Mouse (Mus musculus) forebrain, embryonic 10.5 days (tissue): ENCODE results near the gene Gm45902. TPM values are rescaled to one million over a fixed set of nuclear protein-coding genes. Genes with fewer than 3 reads are reported as not detected.

Experiments used
- DNase-seq: peaks from one replicate; pipeline ENCODE4 v3.0.0-alpha.2; 2017; ENCODE audit warnings: low spot score; ENCODE audit errors: extremely low spot score
- H3K27ac ChIP-seq: fragments of 300-500 bp; sonication (generic); 2 replicates; pipeline ENCODE4 v1.5.1; 2016; ENCODE audit warnings: mild to moderate bottlenecking
- H3K27me3 ChIP-seq: fragments of 300-500 bp; sonication (generic); 2 replicates; pipeline ENCODE4 v1.6.1; 2016; ENCODE audit warnings: mild to moderate bottlenecking; ENCODE audit not compliant: poor library complexity, severe bottlenecking
- H3K36me3 ChIP-seq: fragments of 300-500 bp; sonication (generic); replicated peaks from 2 replicates; pipeline ENCODE4 v1.6.1; 2016; ENCODE audit warnings: mild to moderate bottlenecking, moderate library complexity
- H3K4me1 ChIP-seq: fragments of 300-500 bp; sonication (generic); 2 replicates; pipeline ENCODE4 v1.6.1; 2016
- H3K4me3 ChIP-seq: fragments of 300-500 bp; sonication (generic); 2 replicates; pipeline ENCODE4 v1.5.1; 2016; ENCODE audit warnings: mild to moderate bottlenecking, moderate library complexity
- H3K9me3 ChIP-seq: fragments of 300-500 bp; sonication (generic); 2 replicates; pipeline ENCODE4 v1.6.1; 2016; ENCODE audit warnings: mild to moderate bottlenecking, moderate library complexity
- WGBS: fragments of 180-500 bp; shearing (Covaris S2); methylation state at CpG from one replicate; pipeline ENCODE4 v1.1.7; 2016; 5-methylcytosine and 5-hydroxymethylcytosine counted together
- polyA plus RNA-seq: library from polyadenylated mRNA; unstranded; fragments of >200 nt; fragmentation: Nextera tagmentation; extraction: Ambion mirVana; gene quantifications from 2 replicates; pipeline ENCODE4 v1.2.1, GENCODE M21; 2016

Gene Gm45902
- polyA plus RNA-seq, result 8.9 and 11.1 TPM in 2 replicates

DNA sequence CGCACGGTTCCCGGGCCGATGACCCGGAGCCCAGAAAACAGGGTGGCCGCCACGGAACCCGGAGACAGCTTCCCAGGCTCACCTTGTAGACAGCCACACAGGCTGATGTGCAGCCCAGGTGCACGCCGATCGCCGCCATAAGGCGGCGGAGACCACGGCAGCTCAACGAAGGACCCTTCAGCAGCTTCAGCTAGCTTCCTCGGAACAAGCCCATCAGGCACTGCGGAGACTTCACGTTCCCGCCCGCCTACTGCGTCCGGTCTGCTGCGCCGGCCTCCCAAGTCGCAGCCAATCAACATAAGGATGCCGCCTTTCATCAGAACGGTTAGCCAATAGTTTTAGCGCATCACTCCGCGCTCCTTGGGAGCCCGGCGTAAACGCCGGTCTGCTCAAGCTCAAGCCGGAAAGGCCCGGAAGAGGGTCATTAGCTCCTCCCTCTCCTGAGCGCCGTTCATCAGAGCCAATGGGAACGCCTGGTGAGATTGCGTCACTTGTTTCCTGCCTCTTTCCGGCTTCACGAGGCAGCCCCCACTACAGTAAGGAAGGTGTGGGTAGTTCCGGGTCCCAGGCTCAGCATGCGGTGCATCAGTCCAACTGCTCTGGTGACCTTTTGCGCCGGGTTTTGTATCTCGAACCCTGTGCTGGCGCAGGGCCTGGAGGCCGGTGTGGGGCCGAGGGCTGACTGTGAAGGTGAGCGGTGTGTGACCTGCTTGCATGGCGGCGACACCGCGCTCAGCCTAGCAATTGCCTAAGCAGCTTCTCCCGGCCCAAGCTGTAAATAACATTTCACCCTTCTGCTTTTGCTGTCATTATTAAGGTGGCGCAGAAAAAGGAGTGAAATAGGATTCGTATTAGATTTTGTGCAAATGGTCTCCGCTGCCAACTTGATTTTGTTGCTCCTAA lies at the start of gene Gm45902, which contains the start of the genes Hspa14 and Cdnf:
Gene Gm45902 (minus strand): TSS at position 239 of the 903 bp plus-strand sequence.
Gene Hspa14 (minus strand): TSS at position 263 of the 903 bp plus-strand sequence.
Gene Cdnf (plus strand): TSS at position 479 of the 903 bp plus-strand sequence.
- peaks cover 33% of the 10 kb centered on the region for H3K36me3 ChIP-seq
- no peaks in the 10 kb centered on the region for H3K27me3 ChIP-seq
- peaks cover 16% of the 10 kb centered on the region for H3K4me1 ChIP-seq
- WGBS, result under 1% methylated on average over 60 of the region's 60 CpGs
- H3K9me3 ChIP-seq, result no peaks in the 10 kb centered on the region
- DNase-seq, result peak; percentile 95
- peak within 1 kb of the TSS; percentile 85 for H3K4me3 ChIP-seq
- H3K27ac ChIP-seq, result peak within 1 kb of the TSS; percentile 92

DNA sequence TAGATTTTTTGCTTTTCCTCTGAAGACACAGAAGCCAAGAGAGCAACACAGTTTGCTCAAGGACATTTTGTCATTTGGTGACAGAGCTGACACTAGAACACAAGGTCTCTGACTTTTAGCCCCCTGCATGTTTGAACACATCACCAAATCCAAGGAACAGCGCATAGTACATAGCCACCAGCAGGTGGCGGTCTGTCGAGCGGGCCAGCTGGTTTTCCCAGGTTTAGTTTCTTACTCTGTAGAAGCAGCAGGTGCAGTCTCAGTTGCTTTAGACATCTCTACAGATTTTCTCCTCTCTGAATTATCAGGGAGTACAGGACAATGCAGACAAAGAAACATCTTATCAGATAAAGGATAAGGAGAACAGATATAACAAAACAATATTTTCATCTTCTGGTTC lies 34.0 kb upstream of the Gm45902 start:
- WGBS, result 2% methylated on average over 4 of the region's 4 CpGs
- Histone ChIP-seq H3K4me3 (no peak overlapping the region), H3K27ac (no peak overlapping the region), H3K36me3 (no peaks in the 10 kb centered on the region), H3K27me3 (no peaks in the 10 kb centered on the region), H3K9me3 (no peaks in the 10 kb centered on the region; the same call in 1 of the 2 replicates), H3K4me1 (no peaks in the 10 kb centered on the region)
- DNase-seq, result peak; percentile 53

DNA sequence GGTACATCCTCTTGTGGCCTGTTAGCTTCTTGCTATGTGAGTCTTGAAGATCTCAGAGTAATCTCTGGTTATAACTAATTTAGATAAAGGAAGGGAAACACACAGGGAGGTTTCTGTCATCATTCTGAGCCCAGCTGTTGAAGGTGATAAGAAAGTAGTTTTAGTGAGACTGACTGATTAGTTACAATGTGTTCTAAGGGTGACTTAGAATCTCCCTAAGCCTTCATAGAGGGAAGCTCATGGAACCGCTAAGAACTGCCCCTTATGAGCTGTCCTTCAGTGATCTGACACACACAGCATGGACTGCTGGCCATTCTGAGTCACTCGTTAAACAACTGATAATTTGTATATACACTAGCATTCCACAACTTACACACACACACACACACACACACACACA lies 33.5 kb upstream of the Gm45902 start:
- H3K27me3 ChIP-seq, result no peaks in the 10 kb centered on the region
- H3K36me3 ChIP-seq, result no peaks in the 10 kb centered on the region
- 73% methylated on average over 2 of the region's 2 CpGs for WGBS
- DNase-seq, result no peak
- no peaks in the 10 kb centered on the region for H3K4me1 ChIP-seq
- no peak overlapping the region for H3K27ac ChIP-seq
- H3K9me3 ChIP-seq, result no peaks in the 10 kb centered on the region; the same call in 1 of the 2 replicates
- H3K4me3 ChIP-seq, result no peak overlapping the region

DNA sequence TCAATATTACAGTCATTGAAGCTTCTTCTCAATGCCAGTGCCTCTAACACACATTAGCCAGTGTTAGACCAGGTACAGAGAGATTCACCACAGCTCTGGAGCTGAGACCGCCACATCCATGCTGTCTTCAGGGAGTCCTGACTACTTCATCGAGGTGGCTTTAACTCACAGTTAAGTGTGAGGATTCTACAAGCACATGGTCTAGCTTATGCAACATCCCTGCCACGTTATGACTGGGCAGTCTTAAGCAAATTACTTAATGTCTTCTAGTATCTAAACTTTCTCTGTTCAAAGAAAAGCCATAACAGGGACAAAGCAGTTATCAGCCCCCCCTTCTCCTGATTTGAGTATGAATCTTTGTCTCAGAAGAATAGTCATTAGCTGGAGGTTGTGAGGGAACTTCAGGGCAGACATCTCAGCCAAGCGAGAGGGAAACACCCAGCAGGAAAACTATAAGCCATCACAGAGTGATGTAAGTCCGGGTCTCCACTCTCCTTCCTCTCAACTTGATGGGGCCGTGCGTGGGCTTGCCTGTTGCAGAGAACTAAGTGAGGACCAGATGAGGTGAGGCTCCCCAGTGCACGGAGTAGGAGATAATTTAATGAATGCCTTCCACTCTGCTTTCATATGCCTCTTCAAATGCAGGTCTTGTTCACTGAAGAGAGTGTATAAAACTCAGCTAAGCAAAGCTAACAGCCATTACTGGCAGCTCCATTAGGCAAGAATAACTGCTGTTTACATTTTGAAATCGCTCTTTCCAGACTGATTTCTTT lies 28.9 kb upstream of the Gm45902 start:
- H3K9me3 ChIP-seq, result no peaks in the 10 kb centered on the region
- DNase-seq, result no peak
- no peaks in the 10 kb centered on the region for H3K4me1 ChIP-seq
- no peak overlapping the region for H3K27ac ChIP-seq
- H3K4me3 ChIP-seq, result no peak overlapping the region
- no peaks in the 10 kb centered on the region for H3K27me3 ChIP-seq
- no peaks in the 10 kb centered on the region for H3K36me3 ChIP-seq
- 80% methylated on average over 9 of the region's 9 CpGs for WGBS

DNA sequence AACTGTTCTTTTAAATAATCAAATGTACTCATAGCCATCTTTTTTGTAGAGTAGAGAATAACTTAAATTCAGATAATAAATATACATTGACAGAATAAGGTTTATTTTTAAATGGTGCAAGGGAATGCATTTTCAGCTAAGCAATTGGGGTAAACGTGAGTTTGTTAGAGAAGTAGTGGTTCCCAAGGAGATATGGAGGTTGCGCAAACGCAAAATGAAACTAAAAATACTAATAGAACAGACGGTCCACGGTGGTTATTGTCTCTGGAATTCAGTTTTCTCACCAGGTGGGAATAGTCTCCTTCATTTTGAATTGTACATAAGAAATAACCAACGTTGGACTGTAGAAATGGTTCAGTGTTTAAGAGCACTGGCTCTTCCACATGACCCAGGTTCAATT lies 13.7 kb upstream of the Gm45902 start:
- Histone ChIP-seq H3K4me1 (no peaks in the 10 kb centered on the region), H3K4me3 (no peak overlapping the region), H3K27ac (no peak overlapping the region), H3K27me3 (no peaks in the 10 kb centered on the region), H3K9me3 (no peaks in the 10 kb centered on the region), H3K36me3 (no peaks in the 10 kb centered on the region)
- DNase-seq, result no peak
- WGBS, result 86% methylated on average over 6 of the region's 6 CpGs

DNA sequence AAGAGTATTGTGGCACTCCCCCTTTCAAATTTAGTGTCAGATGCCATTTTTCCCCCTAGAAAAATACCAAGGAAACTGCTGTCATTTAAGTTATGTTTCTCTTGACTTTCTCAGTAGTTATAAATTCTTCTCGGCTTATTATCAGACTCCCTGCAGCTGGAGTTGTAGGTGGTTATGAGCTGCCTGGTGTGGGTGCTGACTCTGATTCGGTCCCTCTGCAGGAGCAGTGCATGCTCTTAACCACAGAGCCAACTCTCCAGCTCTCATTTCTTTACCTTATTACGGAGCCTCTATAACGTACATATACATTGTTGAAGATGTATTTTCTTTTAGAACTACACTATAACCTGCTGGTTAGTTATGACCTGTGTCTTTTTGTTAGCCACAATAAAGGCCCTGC lies 10.0 kb upstream of the Gm45902 start:
- Histone ChIP-seq H3K27me3 (no peaks in the 10 kb centered on the region), H3K4me3 (no peak overlapping the region), H3K36me3 (no peaks in the 10 kb centered on the region), H3K4me1 (no peaks in the 10 kb centered on the region), H3K9me3 (no peaks in the 10 kb centered on the region), H3K27ac (no peak overlapping the region)
- 85% methylated on average over 4 of the region's 4 CpGs for WGBS
- no peak for DNase-seq

DNA sequence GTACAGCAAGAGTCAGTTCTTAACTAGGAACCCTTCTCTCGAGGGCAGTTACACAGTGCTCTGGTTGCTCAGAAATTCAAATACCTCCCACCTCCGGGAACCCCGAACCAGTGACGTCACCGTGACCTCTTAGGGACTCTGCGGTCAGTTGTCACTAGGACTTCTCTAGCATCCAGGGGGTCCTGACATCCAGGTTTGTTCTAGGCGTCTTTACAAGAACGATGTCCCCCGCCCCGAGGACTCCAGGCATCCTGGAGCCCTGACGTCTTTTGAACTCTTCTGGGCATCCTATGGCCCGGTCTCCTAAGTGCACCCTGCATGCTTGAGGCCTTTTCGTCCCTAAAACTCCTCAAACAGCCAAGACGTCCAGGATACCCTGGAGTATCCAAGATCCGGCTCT lies 514 bp downstream of the Gm45902 start:
- no peaks in the 10 kb centered on the region for H3K9me3 ChIP-seq
- peak; percentile 45 for DNase-seq
- peak overlapping the region; percentile 85 for H3K4me3 ChIP-seq
- WGBS, result 0% methylated on average over 15 of the region's 15 CpGs
- H3K27me3 ChIP-seq, result no peaks in the 10 kb centered on the region
- H3K36me3 ChIP-seq, result peaks cover 40% of the 10 kb centered on the region
- H3K27ac ChIP-seq, result peak overlapping the region; percentile 92
- peaks cover 16% of the 10 kb centered on the region for H3K4me1 ChIP-seq

DNA sequence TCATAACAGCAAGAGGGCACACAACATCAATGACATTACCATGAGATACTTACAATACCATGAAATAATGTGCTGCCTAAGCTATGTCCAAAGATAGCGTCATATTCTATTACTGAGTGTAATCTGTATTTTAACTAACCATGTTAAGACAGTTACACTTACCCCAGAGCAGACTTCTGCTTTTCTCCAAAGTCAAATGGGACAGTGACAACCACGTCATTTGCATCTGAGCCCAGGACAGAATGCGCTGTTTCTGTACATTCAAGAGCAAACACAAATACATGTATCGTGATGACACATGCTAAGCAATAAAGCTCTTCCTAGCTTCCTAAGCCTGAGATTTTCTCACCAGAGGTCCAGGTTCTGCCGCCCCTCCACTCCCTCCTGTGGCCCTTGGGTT lies 11.7 kb downstream of the Gm45902 start:
- H3K4me1 ChIP-seq, result no peaks in the 10 kb centered on the region
- H3K36me3 ChIP-seq, result peaks cover 86% of the 10 kb centered on the region
- 96% methylated on average over 5 of the region's 5 CpGs for WGBS
- H3K4me3 ChIP-seq, result no peak overlapping the region
- H3K27ac ChIP-seq, result no peak overlapping the region
- no peak for DNase-seq
- H3K27me3 ChIP-seq, result no peaks in the 10 kb centered on the region
- no peaks in the 10 kb centered on the region for H3K9me3 ChIP-seq

DNA sequence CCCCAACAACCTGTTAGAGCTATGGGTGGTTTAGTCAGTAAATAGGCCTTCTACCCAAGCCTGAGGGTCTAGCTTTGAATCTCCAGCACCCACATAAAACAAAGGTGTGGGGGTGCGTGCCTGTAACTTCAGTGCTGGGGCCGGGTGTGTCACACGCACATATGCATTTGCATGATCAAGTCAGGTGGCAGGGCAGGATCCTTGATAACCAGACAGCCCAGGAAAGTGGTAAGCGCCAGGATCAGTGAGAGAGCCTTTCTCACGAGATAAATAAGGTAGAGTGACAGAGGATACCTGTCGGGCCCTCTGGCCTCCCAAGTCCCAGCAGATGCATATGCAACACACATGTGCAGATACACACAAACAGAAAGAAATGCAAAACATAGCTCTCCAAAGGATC lies 13.0 kb downstream of the Gm45902 start:
- no peak for DNase-seq
- H3K4me1 ChIP-seq, result no peaks in the 10 kb centered on the region
- H3K4me3 ChIP-seq, result no peak overlapping the region
- 94% methylated on average over 6 of the region's 6 CpGs for WGBS
- H3K9me3 ChIP-seq, result no peaks in the 10 kb centered on the region
- H3K36me3 ChIP-seq, result peaks cover 86% of the 10 kb centered on the region
- H3K27me3 ChIP-seq, result no peaks in the 10 kb centered on the region
- no peak overlapping the region for H3K27ac ChIP-seq

DNA sequence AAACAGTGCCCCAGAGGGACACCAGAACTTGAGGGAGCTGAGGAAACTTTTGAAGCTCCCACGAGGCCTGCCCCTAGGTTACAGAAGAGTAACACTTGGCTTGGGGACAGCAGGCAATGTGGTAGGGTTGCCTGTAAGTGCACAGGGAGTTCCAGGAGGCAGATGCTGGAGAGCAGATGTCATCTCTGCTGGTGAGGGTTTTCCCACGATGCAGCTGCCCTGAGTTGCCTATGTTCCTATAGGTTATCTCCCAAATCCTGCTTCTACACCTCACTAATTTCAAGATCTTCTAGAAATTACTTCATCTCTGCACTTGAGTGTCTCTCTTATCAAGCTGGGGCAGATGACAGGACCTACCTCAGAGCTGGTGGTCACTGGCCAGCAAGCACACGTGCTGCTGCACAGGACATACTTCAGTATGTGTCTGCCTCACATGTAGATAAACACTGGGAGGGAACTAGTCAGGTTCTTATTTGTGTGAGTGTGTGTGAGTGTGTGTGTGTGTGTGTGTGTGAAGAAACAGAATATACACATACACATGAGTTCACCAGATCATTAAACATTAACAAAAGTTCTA lies 18.7 kb downstream of the Gm45902 start:
- H3K4me1 ChIP-seq, result no peaks in the 10 kb centered on the region
- no peak overlapping the region for H3K4me3 ChIP-seq
- H3K9me3 ChIP-seq, result no peaks in the 10 kb centered on the region
- WGBS, result 92% methylated on average over 3 of the region's 3 CpGs
- peaks cover 92% of the 10 kb centered on the region for H3K36me3 ChIP-seq
- no peak overlapping the region for H3K27ac ChIP-seq
- no peak for DNase-seq
- no peaks in the 10 kb centered on the region for H3K27me3 ChIP-seq

DNA sequence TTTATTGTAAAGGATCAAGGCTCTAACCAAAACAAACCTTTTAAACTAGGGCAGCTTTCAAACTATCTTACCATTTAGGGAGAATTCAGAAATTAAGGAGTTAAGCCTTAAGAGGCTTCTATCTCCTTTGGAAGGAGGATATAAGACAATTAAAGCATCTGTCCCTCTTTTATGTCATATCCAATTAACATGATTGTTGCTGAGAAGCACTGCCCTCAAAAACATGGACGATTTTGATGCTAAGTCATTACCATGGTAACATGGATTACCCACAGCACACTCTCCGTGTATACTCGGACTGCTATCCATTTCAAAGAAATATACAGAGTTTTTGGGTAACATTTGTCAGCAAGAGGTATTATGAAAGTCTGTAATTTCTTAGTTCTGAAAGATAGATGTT lies 22.8 kb downstream of the Gm45902 start:
- Histone ChIP-seq H3K36me3 (peaks cover 57% of the 10 kb centered on the region), H3K9me3 (no peaks in the 10 kb centered on the region), H3K27ac (no peak overlapping the region), H3K4me1 (no peaks in the 10 kb centered on the region), H3K27me3 (no peaks in the 10 kb centered on the region), H3K4me3 (no peak overlapping the region)
- WGBS, result 88% methylated on average over 3 of the region's 3 CpGs
- no peak for DNase-seq

DNA sequence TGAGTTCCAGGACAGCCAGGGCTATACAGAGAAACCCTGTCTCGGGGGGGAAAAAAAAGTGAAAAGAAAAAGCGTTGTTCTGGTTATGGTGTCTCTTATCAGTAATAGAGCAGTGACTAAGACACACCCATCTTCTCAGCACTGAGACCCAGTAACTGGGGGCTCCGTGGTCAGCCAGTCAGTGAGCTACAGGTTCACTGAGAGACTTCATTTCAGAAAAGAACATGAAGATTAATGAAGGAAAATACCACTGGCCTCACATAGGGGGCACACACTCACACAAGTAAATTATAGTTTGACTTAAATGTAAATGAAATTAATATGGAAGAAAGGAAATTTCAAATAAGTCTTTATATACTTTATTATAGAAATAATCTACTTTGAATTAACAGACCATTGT lies 32.4 kb downstream of the Gm45902 start:
- Histone ChIP-seq H3K27ac (no peak overlapping the region), H3K4me3 (no peak overlapping the region), H3K4me1 (peaks cover 7% of the 10 kb centered on the region), H3K27me3 (no peaks in the 10 kb centered on the region), H3K36me3 (no peaks in the 10 kb centered on the region), H3K9me3 (peaks cover 3% of the 10 kb centered on the region; the same call in 1 of the 2 replicates)
- DNase-seq, result no peak
- WGBS, result 86% methylated on average over 3 of the region's 3 CpGs
